Mouse (Mus musculus) left cerebral cortex, adult 8-10 months (tissue): Measurements from ENCODE around the gene Cox6a1. TPM values are rescaled to one million over a fixed set of nuclear protein-coding genes. Genes with fewer than 3 reads are reported as not detected.
"Not testable (repeated sequence)": the region's sequence is repeated elsewhere in the genome, so short reads cannot be mapped to it uniquely, and the experiment has no call there.

Experiments used
- DNase-seq, 2 experiments: peaks; one replicate each; pipeline ENCODE4 v3.0.0; 2022; ENCODE audit warnings: low spot score in 2 of 2
- total RNA-seq, 4 experiments: library from RNA; stranded (reverse); gene quantifications; 2 replicates each; pipeline ENCODE4 v1.2.4; 2022

The Cox6a1 gene
- total RNA-seq, 4 experiments from 2014 or later: 686 to 806 (median 740) TPM

DNA sequence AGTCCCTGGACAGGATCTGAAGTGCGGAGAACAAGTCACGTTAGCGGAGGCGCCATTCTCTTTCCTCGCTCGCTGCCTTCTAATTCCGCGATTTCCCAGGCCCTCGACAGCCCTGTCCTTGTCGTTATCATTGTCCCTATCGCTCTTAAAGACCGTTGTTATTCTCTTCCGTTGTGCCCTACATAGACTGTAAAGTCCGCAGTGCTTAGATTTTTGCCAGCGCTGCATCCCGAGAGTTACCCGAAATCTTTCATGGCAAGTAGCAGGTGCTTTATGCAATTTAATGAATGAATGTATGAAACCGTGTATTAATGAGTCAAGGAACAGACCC, 409 bp upstream of the Cox6a1 start:
- no peak for DNase-seq

DNA sequence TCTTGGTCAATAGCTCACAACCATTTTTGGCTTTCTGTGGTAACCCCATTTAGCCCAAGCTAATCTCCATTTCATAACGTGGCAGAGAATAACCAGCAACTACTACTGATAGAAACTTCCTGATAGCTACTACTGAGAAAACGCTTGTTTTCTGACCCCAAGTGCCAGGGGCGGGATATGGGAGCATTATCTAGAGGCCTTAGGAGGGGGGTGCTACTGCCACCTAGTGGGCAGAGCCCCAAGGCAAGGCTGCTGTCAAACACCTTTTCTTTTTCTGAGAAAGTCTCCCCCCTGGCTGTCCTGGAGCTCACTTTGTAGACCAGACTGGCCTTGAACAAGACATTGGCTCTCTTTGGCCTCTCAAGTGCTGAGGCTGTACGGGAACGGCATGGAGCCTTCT, 1.2 kb downstream of the Cox6a1 start:
- peak; percentile 57 to 59 for DNase-seq

DNA sequence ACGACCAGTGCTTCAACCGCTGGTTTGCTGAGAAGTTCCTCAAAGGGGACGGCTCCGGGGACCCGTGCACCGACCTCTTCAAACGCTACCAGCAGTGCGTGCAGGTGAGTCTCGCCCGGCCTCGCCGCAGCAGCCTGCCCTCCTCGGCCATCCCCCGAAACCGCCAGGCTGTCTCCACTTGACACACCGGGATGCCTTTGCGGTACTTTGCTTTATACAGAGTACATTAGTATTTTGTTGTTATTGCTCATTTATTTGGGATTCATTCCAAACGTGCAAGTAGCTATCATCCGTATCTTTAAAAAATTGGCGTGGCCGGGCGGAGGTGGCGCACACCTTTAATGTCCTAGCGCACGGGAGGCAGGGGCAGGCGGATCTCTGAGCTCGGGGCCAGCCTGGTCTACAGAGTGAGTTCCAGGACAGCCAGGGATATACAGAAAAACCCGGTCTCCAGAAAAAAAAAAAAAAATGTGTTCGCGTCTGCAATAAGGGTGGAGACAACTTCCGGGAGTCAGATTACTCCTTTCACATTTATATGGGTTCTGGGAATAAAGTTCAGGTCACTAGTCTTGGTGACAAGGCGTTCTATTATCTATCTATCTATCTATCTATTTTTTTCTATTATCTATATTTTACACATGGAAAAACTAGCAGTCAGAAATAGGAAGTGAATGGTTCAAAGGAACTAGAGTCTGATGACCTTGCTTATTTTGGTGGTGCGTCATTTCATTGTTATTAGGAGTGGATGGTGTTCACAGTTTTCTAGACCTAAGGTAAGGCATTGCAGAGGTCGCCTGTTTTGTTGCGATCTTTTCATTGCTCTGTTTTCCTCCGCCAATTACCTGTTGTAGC, 7.2 kb downstream of the Cox6a1 start:
- no peak for DNase-seq

GRCm38 (mm10) chr5:115340577-115341313, 8.0 kb downstream of the Cox6a1 start, which contains the start of the genes Gatc and Triap1:
TSS of gene Gatc (minus strand) at chr5:115341178.
TSS of gene Triap1 (plus strand) at chr5:115341225.
- DNase-seq: peak; percentile 77 to 83

DNA sequence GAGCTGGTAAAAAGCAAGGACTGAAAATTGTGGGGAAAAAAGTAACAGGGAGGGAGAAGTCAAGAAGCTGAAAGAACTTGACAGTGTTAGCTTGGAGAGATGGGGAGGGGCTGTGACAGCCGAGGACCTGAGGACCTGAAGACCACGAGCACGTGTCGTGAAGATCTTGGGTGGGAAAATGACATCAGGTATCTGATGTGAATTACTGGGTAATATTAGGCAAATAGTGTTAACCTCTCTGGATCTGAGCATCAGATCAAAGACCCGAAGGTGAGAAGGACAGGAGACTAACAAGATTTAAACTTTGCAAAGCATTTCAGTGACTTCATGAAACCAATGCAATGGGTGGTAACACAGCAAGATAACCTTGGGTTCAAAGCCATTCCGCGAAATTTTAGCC, 8.8 kb downstream of the Cox6a1 start:
- DNase-seq: no peak

DNA sequence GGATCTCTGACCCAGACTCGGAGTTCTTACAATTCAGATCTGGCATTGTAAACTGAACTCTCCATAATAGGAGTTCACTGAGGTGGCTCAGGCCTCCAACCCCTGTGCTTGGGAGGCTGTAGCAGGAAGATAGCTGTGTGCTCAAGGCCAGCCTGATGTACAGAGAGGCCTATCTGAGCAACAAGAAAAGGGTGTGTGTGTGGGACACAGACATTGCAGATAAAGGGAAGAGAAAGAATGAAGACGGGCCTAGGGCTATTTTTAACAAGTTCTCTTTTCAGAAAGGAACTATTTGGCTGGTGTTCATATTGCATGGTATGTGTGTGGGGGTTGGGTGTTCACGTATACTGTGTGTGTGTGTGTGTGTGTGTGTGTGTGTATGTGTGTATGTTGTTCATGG, 15.2 kb downstream of the Cox6a1 start:
- DNase-seq: no peak

DNA sequence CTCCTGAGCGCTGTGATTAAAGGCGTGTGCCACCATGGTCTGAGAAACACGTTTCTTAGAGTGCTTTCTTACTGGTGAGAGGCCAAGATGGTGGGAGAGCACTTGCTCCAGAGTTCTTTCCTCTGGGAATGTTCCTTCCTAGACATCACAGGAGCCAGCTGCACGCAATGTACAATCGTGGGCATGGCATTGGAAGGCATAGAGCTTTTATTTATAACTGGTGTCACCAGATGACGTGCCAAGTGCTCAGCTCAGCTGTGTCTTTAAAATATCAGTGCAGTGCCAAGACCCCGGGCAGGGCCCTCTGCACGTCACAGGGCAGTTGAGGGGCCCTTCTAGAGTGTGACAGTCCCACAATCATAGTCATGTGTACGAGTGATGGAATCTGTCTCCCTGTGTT, 17.8 kb downstream of the Cox6a1 start:
- DNase-seq: no peak

- peak in 1 of 2 experiments; percentile 36 for DNase-seq
These were observed 20.9 kb downstream of the Cox6a1 start for GRCm38 (mm10) chr5:115327610-115328548.

GRCm38 (mm10) chr5:115326875-115327609, 21.7 kb downstream of the Cox6a1 start, which contains the start of gene Srsf9:
TSS of gene Srsf9 (plus strand) at chr5:115327177.
- peak; percentile 89 to 92 for DNase-seq

DNA sequence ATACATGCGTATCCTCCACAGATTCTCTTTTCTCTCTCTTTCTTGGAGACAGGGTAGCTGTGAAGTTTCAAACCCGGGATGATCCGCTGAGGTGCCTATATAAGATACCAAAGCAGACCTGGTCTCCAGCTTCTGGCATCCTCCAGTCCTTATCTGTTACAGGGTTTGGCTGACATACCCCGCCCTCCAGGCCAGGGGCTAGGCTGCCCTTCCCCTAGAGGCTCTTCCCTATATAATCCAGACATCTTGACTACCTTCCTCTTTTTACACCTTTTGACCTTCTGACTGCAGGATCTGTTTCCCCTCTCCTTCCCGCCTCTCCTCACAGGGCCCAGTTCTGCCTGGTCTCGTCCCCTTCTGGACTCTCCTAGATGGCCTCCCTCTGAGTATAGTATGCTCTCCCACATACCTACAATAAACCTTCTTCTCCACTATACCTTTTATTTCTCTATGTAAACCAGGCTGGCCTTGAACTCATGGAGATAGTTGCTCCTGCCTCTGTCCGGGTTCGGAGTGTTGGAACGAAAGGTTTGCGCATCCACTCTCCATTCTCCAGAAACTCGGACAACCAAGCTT, 22.4 kb downstream of the Cox6a1 start:
- DNase-seq: no peak

GRCm38 (mm10) chr5:115319004-115319940, 29.5 kb downstream of the Cox6a1 start:
- DNase-seq: peak; percentile 71 to 88

DNA sequence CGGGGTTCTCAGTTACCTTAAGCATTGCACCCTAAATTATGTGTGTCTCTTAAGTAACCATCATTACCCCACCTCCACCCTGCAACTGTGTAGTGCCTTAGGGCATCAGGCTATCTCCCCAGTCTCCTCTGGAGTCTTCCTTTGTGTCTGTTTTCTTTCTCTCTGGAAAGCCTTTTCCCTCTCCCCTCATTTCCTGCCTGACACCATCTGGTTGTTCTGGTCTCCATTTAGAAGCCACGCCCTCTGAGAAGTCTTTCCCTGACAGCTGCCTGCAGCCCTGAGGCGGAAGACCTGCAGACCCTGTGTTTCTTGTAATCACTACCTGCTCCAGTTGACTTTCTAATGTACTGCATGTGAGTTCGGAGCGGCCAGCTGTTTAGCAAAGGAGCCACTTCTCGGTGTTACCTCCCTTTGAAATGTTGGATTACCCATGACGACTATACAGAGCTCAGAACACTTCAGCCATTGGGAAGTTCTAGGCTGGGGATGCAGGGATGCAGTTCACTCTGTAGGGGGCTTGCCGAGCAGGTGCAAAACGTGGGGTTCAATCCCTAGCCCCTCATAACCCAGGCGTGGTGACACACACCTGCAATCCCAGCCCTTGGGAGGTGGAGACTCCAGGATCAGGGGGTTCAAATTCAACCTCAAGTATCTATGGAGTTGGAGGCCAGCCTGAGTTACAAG, 31.0 kb downstream of the Cox6a1 start:
- DNase-seq: no peak

GRCm38 (mm10) chr5:115316968-115317644, 31.7 kb downstream of the Cox6a1 start:
- DNase-seq: no peak

DNA sequence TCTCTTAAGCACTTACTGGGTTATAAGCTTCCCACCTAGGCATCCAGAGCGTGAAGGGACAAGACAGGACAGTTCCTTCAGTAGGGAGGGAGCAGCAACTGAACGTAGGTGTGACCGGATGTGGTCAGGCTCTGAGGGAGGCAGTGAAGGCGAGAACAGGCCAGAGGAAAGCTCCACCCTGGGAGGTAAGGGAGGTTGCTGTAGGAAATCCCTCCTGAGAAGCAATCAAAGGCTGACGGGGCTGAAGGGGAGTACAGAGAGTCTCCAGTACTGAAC, 35.2 kb downstream of the Cox6a1 start:
- no peak for DNase-seq

DNA sequence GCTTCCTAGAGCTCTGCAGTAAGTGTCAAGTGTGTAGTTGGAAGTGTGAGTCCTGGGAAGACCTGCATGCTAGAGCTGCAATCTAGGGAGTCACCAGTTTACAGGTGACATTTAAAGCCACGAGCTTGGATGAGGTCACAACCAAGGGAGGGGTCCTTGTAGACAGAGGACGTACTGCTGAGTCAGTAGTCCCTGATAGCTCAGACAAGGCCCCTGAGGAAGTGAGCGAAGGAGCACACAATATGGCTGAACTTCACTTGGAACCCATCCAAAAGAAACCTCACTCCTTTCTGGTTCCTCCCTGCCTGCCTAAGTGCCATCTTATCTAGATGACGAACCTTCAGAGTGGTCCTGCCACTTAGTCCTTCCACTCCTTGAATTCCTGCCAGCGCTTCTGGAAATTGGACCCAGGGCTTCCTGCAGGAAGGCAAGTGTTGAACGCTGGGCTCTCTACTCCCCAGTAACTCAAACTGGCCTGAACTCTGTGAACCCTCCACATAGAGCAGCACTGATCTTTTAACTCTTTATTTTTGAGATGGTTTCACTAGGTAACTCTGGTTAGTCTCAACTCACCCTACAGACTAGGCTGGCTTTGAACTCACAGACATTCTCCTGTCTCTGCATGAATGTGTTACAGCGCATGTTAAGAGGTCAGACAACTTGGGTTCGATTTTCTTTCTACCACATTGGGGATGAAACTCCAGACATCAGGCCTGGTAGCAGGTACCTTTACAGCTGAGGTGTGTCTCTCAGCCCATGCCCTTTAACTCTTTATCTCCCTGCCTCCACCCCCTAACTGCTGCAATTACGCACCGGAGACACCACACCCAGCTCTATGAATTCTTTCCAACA, 35.7 kb downstream of the Cox6a1 start:
- DNase-seq: no peak

GRCm38 (mm10) chr5:115312354-115312753, 36.4 kb downstream of the Cox6a1 start:
- DNase-seq: no peak

GRCm38 (mm10) chr5:115302190-115302589, 46.6 kb downstream of the Cox6a1 start:
- DNase-seq: not testable (repeated sequence)
